Mouse (Mus musculus) hindbrain, embryonic 13.5 days (tissue): ENCODE measurements at regions not wholly inside any gene's neighbourhood (a gene's known extent, or its start where the extent isn't known, plus 50 kb on each side); places are given as distances from the start of the nearest gene placed in this dataset.

Experiments used
- ATAC-seq: fragments of 200-750 bp; cut with Nextera tagmentation; 2 replicates; pipeline ENCODE4 v1.8.0; 2017; ENCODE audit warnings: moderate TSS enrichment; ENCODE audit not compliant: low FRiP score
- H3K27ac ChIP-seq: fragments of 300-500 bp; sonication (generic); 2 replicates; pipeline ENCODE4 v1.5.1; 2015; ENCODE audit warnings: inconsistent platforms, mild to moderate bottlenecking, moderate library complexity
- H3K27me3 ChIP-seq: fragments of 300-500 bp; sonication (generic); 2 replicates; pipeline ENCODE4 v1.6.1; 2015; ENCODE audit warnings: mild to moderate bottlenecking, inconsistent platforms
- H3K36me3 ChIP-seq: fragments of 300-500 bp; sonication (generic); 2 replicates; pipeline ENCODE4 v1.6.1; 2015; ENCODE audit warnings: mild to moderate bottlenecking, inconsistent platforms
- H3K4me1 ChIP-seq: fragments of 300-500 bp; sonication (generic); replicated peaks from 2 replicates; pipeline ENCODE4 v1.6.1; 2015; ENCODE audit warnings: inconsistent platforms
- H3K4me2 ChIP-seq: fragments of 300-500 bp; sonication (generic); 2 replicates; pipeline ENCODE4 v1.6.1; 2015; ENCODE audit warnings: inconsistent platforms, mild to moderate bottlenecking, moderate library complexity
- H3K4me3 ChIP-seq: fragments of 300-500 bp; sonication (generic); 2 replicates; pipeline ENCODE4 v1.5.1; 2015; ENCODE audit warnings: mild to moderate bottlenecking, inconsistent platforms
- H3K9ac ChIP-seq: fragments of 300-500 bp; sonication (generic); 2 replicates; pipeline ENCODE4 v1.6.1; 2015; ENCODE audit warnings: mild to moderate bottlenecking, inconsistent platforms
- H3K9me3 ChIP-seq: fragments of 300-500 bp; sonication (generic); 2 replicates; pipeline ENCODE4 v1.6.1; 2016; ENCODE audit warnings: inconsistent platforms
- WGBS: fragments of 180-500 bp; shearing (Covaris S2); methylation state at CpG from one replicate; pipeline ENCODE4 v1.1.7; 2015; 5-methylcytosine and 5-hydroxymethylcytosine counted together

DNA sequence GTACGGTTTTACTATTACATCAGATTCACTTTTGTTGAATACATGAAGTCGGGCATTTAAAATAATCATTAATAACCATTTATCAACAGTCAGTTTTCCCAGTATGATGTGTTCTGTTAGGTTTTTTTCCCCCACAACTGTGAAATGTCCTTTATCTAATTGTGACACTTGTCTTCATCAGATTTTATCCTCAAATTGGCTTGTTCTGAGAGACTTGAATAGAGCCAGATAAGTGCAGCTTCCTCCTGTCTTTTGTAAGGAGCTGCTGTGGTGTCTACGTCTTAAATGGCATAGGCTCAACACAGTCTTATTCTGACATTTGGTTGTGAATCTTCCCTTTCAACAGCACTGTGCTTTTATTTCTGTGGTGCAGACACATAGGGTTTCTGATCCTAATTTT lies 206.8 kb upstream of the Itga1 start:
- Histone ChIP-seq H3K36me3 (no peaks in the 10 kb centered on the region), H3K9me3 (no peaks in the 10 kb centered on the region), H3K9ac (no peak overlapping the region), H3K27ac (no peak overlapping the region), H3K4me3 (no peak overlapping the region), H3K4me2 (no peak overlapping the region), H3K27me3 (no peaks in the 10 kb centered on the region), H3K4me1 (0 out of 2 replicates have a peak, but pooled peaks cover 2% of the 10 kb centered on the region)
- WGBS = 61% methylated on average over 3 of the region's 3 CpGs
- ATAC-seq = no peak

DNA sequence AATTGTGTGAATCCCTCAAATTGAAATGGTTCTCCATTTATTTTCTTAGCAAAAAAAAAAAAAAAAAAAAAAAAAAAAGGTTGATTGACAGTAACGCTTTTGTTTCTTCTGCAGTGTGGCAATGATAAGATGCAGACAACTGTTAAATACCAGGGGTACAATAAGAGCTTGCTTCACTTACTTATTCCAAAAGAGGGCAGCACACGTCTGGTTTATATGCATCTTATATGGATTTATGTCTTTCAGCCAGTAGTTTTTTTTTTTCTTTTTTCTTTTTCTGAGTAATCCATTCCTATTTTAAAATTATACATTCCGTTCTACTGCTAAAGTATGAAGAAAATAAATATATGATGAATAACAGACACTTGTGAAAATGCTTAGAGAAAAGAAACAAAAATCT lies 185.6 kb upstream of the Itga1 start:
- Histone ChIP-seq H3K9ac (no peak overlapping the region), H3K9me3 (no peaks in the 10 kb centered on the region), H3K36me3 (no peaks in the 10 kb centered on the region), H3K27me3 (no peaks in the 10 kb centered on the region), H3K27ac (no peak overlapping the region), H3K4me2 (no peak overlapping the region), H3K4me3 (no peak overlapping the region), H3K4me1 (no peaks in the 10 kb centered on the region)
- WGBS = 48% methylated on average over 3 of the region's 3 CpGs
- ATAC-seq = no peak

DNA sequence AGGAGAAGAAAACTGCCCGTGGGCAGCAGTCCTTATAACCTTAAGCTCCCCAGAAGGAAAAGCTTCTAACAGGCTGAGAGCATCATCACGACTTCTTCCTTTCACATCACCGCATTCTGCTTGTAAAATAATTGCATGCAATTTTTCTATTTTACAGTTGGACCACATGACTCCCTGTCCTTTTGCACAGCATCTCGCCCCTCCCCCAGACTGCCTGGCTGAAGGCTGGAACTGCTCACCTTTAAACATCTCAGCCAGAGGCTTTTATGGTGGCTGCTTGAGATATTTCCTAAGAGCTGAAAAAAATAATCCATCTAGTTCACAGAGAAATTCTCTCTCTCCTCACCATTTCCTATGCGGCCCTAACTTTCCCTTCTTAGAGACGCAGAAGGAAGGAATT lies 164.4 kb upstream of the Itga1 start:
- WGBS = 80% methylated on average over 6 of the region's 6 CpGs
- Histone ChIP-seq H3K4me2 (no peak overlapping the region), H3K4me1 (no peaks in the 10 kb centered on the region), H3K9ac (no peak overlapping the region), H3K9me3 (no peaks in the 10 kb centered on the region), H3K36me3 (no peaks in the 10 kb centered on the region), H3K27me3 (no peaks in the 10 kb centered on the region), H3K4me3 (no peak overlapping the region), H3K27ac (no peak overlapping the region)
- no peak for ATAC-seq

DNA sequence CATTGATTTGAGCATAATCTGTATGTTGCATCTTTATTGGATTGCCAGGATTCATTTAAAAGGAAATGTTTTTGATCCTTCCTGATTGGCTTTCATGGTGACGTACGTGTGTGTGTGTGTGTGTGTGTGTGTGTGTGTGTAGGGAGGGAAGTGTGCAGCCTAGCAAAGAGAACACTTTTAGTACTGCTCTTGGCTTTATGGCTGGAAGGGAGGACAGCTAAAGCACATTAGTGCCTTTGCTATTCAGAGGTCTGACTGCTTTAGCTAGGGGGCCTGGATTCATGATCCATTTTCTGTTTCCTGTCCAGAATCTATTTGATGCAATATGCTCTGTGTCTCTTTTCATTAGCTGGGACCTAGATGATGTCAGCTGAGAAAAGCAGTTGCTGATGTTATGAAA lies 155.6 kb upstream of the Itga1 start:
- H3K4me2 ChIP-seq = no peak overlapping the region
- H3K27ac ChIP-seq = no peak overlapping the region
- no peaks in the 10 kb centered on the region for H3K4me1 ChIP-seq
- 61% methylated on average over 2 of the region's 2 CpGs for WGBS
- H3K36me3 ChIP-seq = no peaks in the 10 kb centered on the region
- no peak for ATAC-seq
- H3K4me3 ChIP-seq = no peak overlapping the region
- no peaks in the 10 kb centered on the region for H3K9me3 ChIP-seq
- no peaks in the 10 kb centered on the region for H3K27me3 ChIP-seq
- H3K9ac ChIP-seq = no peak overlapping the region

DNA sequence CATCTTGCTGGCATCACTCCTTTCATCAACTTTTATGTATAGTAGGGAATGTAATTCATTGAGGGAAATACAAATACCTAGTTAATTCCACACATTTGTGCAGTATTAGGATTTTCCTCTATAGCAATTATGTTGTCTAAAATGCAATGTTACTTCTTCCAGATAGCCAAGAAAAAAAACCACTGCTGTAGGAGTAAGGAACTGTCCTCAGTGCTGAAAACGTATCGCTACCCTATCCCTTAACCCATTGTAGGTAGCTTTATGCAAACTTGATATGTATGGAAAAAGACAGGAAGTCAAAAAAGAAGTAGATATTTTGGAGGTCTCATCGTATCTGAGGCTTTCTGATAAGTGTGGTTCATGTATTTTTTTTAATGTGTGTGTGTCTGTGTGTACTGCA lies 150.8 kb upstream of the Itga1 start:
- Histone ChIP-seq H3K4me2 (no peak overlapping the region), H3K27me3 (no peaks in the 10 kb centered on the region), H3K9me3 (no peaks in the 10 kb centered on the region), H3K27ac (no peak overlapping the region), H3K4me3 (no peak overlapping the region), H3K4me1 (no peaks in the 10 kb centered on the region), H3K36me3 (no peaks in the 10 kb centered on the region), H3K9ac (no peak overlapping the region)
- 65% methylated on average over 3 of the region's 3 CpGs for whole genome bisulfite sequencing
- ATAC-seq = no peak

DNA sequence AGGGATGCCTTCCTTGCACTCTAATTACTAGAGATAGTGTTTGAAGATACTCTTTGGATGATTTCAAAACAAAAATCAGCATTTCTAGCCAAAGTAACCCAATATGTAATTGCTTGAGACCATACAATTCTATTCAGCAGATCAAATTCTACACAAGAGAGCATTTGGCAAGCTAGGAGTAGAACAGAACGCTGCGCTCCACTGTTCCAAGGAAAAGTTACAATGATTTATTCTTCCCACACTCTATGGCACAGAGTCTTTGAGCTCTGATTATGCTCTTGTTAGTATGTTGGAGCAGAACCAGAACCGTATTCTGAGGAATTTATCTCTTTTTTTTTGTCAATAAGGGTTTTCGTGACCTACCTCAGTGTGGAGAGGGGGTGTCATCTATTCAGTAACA lies 130.2 kb upstream of the Itga1 start:
- WGBS = 91% methylated on average over 4 of the region's 4 CpGs
- no peak for ATAC-seq

DNA sequence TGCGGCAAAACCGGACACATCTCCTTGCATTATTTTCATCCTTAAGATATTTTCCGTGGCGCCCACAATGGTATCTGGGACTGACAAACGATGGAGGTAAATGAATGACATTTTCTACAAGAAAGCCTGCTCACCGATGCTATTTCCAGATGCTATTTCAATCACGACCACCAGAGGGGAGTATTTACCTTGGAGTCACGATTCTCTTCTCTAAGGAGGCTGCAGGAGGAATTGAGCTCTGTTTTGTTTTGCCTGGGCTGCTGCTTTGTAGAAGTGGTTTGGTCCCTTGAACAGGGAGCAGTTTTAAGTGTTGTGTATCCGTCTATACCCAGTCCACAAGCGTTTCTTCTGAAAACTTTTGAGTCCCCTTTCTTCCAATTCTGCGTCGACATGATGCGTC lies 128.7 kb upstream of the Itga1 start:
- no peaks in the 10 kb centered on the region for H3K36me3 ChIP-seq
- H3K4me3 ChIP-seq = no peak overlapping the region
- H3K4me2 ChIP-seq = no peak overlapping the region
- no peak overlapping the region for H3K9ac ChIP-seq
- H3K9me3 ChIP-seq = no peaks in the 10 kb centered on the region
- H3K27ac ChIP-seq = no peak overlapping the region
- peak; percentile 59; the same call in 1 of the 2 replicates for ATAC-seq
- peaks cover 7% of the 10 kb centered on the region; the same call in 1 of the 2 replicates for H3K27me3 ChIP-seq
- 30% methylated on average over 13 of the region's 13 CpGs for WGBS
- H3K4me1 ChIP-seq = peaks cover 3% of the 10 kb centered on the region

More for the DNA sequence above, 130.2 kb upstream of the Itga1 start:
- Histone ChIP-seq H3K4me3 (no peak overlapping the region), H3K27ac (no peak overlapping the region), H3K9me3 (no peaks in the 10 kb centered on the region), H3K9ac (no peak overlapping the region), H3K27me3 (peaks cover 7% of the 10 kb centered on the region; the same call in 1 of the 2 replicates), H3K36me3 (no peaks in the 10 kb centered on the region), H3K4me2 (no peak overlapping the region), H3K4me1 (peaks cover under 1% of the 10 kb centered on the region; the same call in 1 of the 2 replicates)

DNA sequence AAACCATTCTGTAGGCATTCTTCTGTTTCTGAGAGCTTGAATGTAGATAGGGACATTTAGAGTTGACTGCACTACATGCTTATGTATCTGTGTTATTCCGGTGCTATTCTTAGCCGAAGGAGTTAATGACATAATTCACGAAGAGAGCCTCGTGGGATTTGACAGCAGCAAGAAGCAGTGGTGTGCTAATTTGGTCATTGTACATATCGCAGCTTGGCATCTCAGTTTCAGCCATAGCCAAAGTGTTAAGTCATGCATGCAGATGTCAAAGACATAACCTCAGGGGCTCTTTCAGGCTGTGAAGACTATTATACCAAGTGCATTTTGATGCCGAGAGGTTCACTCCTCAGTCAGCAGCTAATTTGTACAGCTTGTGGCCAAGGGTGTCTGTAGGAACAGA lies 125.1 kb upstream of the Itga1 start:
- peaks cover 3% of the 10 kb centered on the region for H3K4me1 ChIP-seq
- H3K9ac ChIP-seq = no peak overlapping the region
- 27% methylated on average over 6 of the region's 6 CpGs for WGBS
- H3K4me2 ChIP-seq = no peak overlapping the region
- no peaks in the 10 kb centered on the region for H3K9me3 ChIP-seq
- H3K4me3 ChIP-seq = no peak overlapping the region
- no peaks in the 10 kb centered on the region for H3K36me3 ChIP-seq
- peaks cover 7% of the 10 kb centered on the region; the same call in 1 of the 2 replicates for H3K27me3 ChIP-seq
- no peak overlapping the region for H3K27ac ChIP-seq
- ATAC-seq = 0 out of 2 replicates have a peak, but pooled peaks have one; percentile 39

DNA sequence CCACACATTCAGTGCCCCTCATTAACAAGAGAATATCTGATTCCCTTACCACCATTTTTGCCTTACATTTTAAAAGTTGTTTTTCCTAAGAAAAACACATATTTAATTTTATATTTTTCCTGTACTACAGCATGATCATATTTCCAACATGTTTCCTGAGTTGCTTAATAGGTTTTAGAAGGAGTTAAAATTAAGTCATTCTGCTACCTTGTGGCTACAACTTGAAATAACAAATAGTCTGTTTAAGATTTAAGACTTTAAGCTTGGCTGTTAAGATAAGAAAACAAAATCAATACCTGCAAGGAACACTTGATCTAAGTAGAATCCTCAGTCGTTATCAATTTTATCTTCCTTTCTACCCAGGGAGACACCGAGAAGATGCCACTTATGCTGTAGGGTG lies 117.9 kb upstream of the Itga1 start:
- Histone ChIP-seq H3K36me3 (no peaks in the 10 kb centered on the region), H3K4me1 (no peaks in the 10 kb centered on the region), H3K4me3 (no peak overlapping the region), H3K27ac (no peak overlapping the region), H3K4me2 (no peak overlapping the region), H3K9me3 (no peaks in the 10 kb centered on the region), H3K9ac (no peak overlapping the region), H3K27me3 (no peaks in the 10 kb centered on the region)
- WGBS = 72% methylated on average over 2 of the region's 2 CpGs
- no peak for ATAC-seq

DNA sequence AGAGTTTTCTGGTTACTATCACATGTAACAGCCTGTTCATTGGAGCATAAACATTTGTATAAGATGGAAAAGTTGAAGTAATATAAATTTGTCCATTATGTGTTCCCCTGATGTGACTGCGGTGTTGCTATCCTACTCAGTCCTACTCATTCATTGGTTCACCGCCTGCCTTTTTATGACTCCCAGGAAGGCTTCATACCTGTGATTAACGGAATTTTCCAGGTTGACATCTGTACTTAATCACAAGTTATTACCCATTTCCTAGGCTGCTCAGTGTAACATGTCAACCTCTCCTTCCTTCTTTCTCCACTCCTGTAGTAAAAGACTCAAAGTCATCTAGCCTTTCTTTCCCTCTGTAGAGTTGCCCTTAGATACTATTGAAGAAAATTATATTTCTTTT lies 109.5 kb upstream of the Itga1 start:
- WGBS = 87% methylated on average over 3 of the region's 3 CpGs
- no peak for ATAC-seq
- H3K4me2 ChIP-seq = no peak overlapping the region

DNA sequence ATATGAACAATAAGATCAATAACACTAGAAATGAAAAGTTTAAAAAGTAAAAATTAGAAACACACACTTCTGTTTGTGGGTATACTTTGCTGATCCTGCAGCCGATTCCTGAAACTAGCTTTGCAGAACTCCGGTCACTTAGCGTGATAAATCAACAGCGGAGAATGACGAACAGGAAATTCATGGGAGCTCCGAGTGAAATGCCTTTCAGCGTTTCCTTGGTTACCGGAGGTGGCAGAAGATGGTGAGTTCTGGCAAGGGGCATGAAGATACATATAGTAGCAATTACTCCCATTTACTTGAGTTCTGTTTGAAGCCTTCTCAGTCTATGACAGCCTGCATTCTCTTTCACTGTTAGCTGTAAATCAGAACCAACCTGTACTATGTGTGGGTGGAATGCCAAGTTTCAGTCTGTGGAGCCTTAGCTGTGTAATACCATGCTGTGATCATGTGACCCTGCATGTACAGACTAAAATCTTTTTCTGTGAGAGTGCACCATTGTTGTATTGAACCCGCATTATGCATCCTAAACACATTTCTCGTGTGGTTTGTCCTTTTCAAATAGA lies 109.0 kb upstream of the Itga1 start:
- no peak for ATAC-seq
- no peak overlapping the region for H3K4me2 ChIP-seq
- WGBS = 63% methylated on average over 10 of the region's 10 CpGs

More for the DNA sequence above, 109.5 kb upstream of the Itga1 start:
- Histone ChIP-seq H3K27ac (no peak overlapping the region), H3K4me1 (no peaks in the 10 kb centered on the region), H3K27me3 (no peaks in the 10 kb centered on the region), H3K9ac (no peak overlapping the region), H3K4me3 (no peak overlapping the region), H3K9me3 (no peaks in the 10 kb centered on the region), H3K36me3 (no peaks in the 10 kb centered on the region)

DNA sequence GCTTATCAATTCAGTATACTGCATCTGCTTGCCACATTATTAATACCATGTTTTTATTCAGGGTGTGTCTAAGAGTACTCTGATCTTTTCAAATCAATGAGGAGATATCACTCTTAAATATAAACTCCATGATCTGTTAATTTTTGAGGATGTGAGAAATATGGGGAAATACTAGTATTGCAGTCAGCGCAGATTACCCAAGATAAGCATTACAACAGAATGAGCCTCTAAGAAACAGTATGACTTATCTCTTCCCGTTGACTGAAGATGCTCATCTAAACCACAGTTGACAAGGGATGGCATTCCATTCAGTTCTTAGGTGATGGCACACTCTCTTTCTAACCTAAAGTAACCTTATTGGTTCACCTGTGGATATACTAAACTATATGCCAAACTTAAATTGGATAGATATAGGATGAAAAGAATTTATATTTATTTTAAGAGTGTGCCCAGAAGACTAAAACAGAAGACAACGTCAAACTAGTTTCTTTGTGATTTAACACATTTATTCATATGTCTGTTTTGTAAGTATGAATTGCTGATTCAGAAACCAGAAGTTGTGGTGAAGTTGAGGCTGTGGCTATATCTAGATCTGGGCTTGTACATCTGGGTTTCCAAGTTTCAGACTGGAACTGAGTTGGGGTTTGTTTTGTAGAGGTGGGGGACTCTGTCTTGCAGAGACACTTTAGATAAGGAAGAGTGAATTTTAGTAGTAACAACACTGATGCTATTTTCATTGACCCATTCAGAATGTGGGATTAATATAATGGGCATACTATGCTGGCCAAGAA lies 107.8 kb upstream of the Itga1 start:
- no peak for ATAC-seq
- H3K27ac ChIP-seq = no peak overlapping the region
- no peak overlapping the region for H3K4me3 ChIP-seq
- no peak overlapping the region for H3K9ac ChIP-seq
- no peak overlapping the region for H3K4me2 ChIP-seq
- no peaks in the 10 kb centered on the region for H3K4me1 ChIP-seq
- H3K9me3 ChIP-seq = no peaks in the 10 kb centered on the region
- H3K27me3 ChIP-seq = no peaks in the 10 kb centered on the region
- 93% methylated on average over 3 of the region's 3 CpGs for WGBS
- no peaks in the 10 kb centered on the region for H3K36me3 ChIP-seq

More for the DNA sequence above, 109.0 kb upstream of the Itga1 start:
- Histone ChIP-seq H3K36me3 (no peaks in the 10 kb centered on the region), H3K4me1 (no peaks in the 10 kb centered on the region), H3K9me3 (no peaks in the 10 kb centered on the region), H3K4me3 (no peak overlapping the region), H3K27ac (no peak overlapping the region), H3K27me3 (no peaks in the 10 kb centered on the region), H3K9ac (no peak overlapping the region)

DNA sequence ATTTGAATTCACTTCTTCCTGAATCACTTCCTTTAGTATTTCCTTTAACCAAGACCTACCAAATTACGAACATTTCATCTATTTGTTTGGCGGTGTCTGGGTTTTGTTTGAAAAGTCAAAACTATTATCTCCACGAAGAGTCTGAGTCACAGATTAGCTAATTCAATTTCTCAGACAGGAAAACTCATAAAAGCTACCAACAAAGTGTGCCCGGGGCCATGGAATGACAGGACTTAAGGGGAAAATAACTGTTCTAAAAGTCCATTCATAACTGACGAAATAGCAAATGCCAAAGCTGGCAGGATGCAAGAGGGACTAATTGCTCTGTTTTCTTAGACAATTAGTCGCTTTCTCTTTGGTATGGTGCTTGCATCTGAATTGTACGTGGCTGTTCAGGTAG lies 105.0 kb upstream of the Itga1 start:
- ATAC-seq = no peak
- Histone ChIP-seq H3K4me3 (no peak overlapping the region), H3K36me3 (no peaks in the 10 kb centered on the region), H3K9ac (no peak overlapping the region), H3K4me2 (no peak overlapping the region), H3K4me1 (no peaks in the 10 kb centered on the region), H3K27ac (no peak overlapping the region), H3K27me3 (no peaks in the 10 kb centered on the region), H3K9me3 (no peaks in the 10 kb centered on the region)
- 86% methylated on average over 7 of the region's 7 CpGs for WGBS
